Mouse (Mus musculus) liver, postnatal 0 days (tissue): ENCODE results near the gene Epm2a. TPM values are rescaled to one million over a fixed set of nuclear protein-coding genes. Genes with fewer than 3 reads are reported as not detected.

Experiments used
- ATAC-seq: fragments of 200-750 bp; cut with Nextera tagmentation; 2 replicates; pipeline ENCODE4 v1.8.0; 2017; ENCODE audit warnings: mild to moderate bottlenecking, moderate library complexity
- DNase-seq: peaks from one replicate; pipeline ENCODE4 v3.0.0-alpha.2; 2016
- H3K27ac ChIP-seq: fragments of 300-500 bp; sonication (generic); 2 replicates; pipeline ENCODE4 v1.5.1; 2014; ENCODE audit warnings: antibody characterized with exemption, moderate library complexity, mild to moderate bottlenecking, low read depth
- H3K27me3 ChIP-seq: fragments of 300-500 bp; sonication (generic); 2 replicates; pipeline ENCODE4 v1.6.1; 2014; ENCODE audit warnings: low read length, control low read depth, mixed read lengths; ENCODE audit not compliant: insufficient read depth
- H3K36me3 ChIP-seq: fragments of 300-500 bp; sonication (generic); replicated peaks from 2 replicates; pipeline ENCODE4 v1.6.1; 2014; ENCODE audit warnings: mild to moderate bottlenecking, control low read depth, low read length, moderate library complexity, mixed read lengths; ENCODE audit not compliant: insufficient read depth
- H3K4me1 ChIP-seq: fragments of 300-500 bp; sonication (generic); 2 replicates; pipeline ENCODE4 v1.6.1; 2014; ENCODE audit warnings: antibody characterized with exemption, mild to moderate bottlenecking, control low read depth; ENCODE audit not compliant: insufficient read depth
- H3K4me2 ChIP-seq: fragments of 300-500 bp; sonication (generic); 2 replicates; pipeline ENCODE4 v1.6.1; 2014; ENCODE audit warnings: low read depth, mild to moderate bottlenecking, low read length, moderate library complexity, mixed read lengths
- H3K4me3 ChIP-seq: fragments of 300-500 bp; sonication (generic); 2 replicates; pipeline ENCODE4 v1.5.1; 2014; ENCODE audit warnings: low read depth, low read length
- H3K9ac ChIP-seq: fragments of 300-500 bp; sonication (generic); replicated peaks from 2 replicates; pipeline ENCODE4 v1.6.1; 2014; ENCODE audit warnings: mild to moderate bottlenecking, moderate library complexity
- H3K9me3 ChIP-seq: fragments of 300-500 bp; sonication (generic); 2 replicates; pipeline ENCODE4 v1.6.1; 2016; ENCODE audit warnings: mild to moderate bottlenecking, control low read depth, low read length, mixed read lengths
- CTCF ChIP-seq: sonication (generic); IDR thresholded peaks from 2 replicates; pipeline ENCODE4 v1.5.1; 2016; ENCODE audit warnings: antibody characterized with exemption, low read depth
- EP300 ChIP-seq: IDR thresholded peaks from 2 replicates; pipeline ENCODE4 v1.6.1; 2016; ENCODE audit warnings: antibody characterized with exemption, low read depth, mild to moderate bottlenecking
- WGBS: fragments of 180-500 bp; shearing (Covaris S2); extraction: QIAGEN DNeasy Blood & Tissue Kit; methylation state at CpG from one replicate; pipeline ENCODE4 v1.1.7; 2014; ENCODE audit not compliant: insufficient replicate concordance; 5-methylcytosine and 5-hydroxymethylcytosine counted together
- polyA plus RNA-seq: library from polyadenylated mRNA; unstranded; fragments of >200 nt; fragmentation: Nextera tagmentation; extraction: Ambion mirVana; gene quantifications from 2 replicates; pipeline ENCODE4 v1.2.1, GENCODE M21; 2015

Gene Epm2a
- polyA plus RNA-seq, 1 experiment from 2014 or later = 0.11 TPM

- Histone ChIP-seq H3K27ac (no peak overlapping the region), H3K4me3 (no peak overlapping the region), H3K4me1 (no peaks in the 10 kb centered on the region), H3K9me3 (no peaks in the 10 kb centered on the region), H3K36me3 (no peaks in the 10 kb centered on the region), H3K9ac (no peak overlapping the region), H3K4me2 (no peak overlapping the region), H3K27me3 (no peaks in the 10 kb centered on the region)
- WGBS = 50% methylated on average over 7 of the region's 8 CpGs
- no peak for TF ChIP-seq EP300
- no peak for TF ChIP-seq CTCF
- ATAC-seq (no peak), DNase-seq (no peak)
Measured at GRCm38 (mm10) chr10:11354609-11355008, 11.4 kb downstream of the Epm2a start.

GRCm38 (mm10) chr10:11361985-11362692 is 18.9 kb downstream of the Epm2a start:
- 56% methylated on average over 5 of the region's 5 CpGs for WGBS
- no peak for DNase-seq

GRCm38 (mm10) chr10:11362896-11363487 is 19.8 kb downstream of the Epm2a start:
- ATAC-seq = no peak
- H3K9ac ChIP-seq = no peak overlapping the region
- no peak overlapping the region for H3K4me2 ChIP-seq
- TF ChIP-seq CTCF (no peak), EP300 (no peak)
- no peak overlapping the region for H3K4me3 ChIP-seq
- no peaks in the 10 kb centered on the region for H3K36me3 ChIP-seq
- no peak overlapping the region for H3K27ac ChIP-seq
- DNase-seq = no peak
- WGBS = 77% methylated on average over 12 of the region's 12 CpGs
- no peaks in the 10 kb centered on the region for H3K9me3 ChIP-seq
- no peaks in the 10 kb centered on the region for H3K27me3 ChIP-seq
- H3K4me1 ChIP-seq = no peaks in the 10 kb centered on the region

More at GRCm38 (mm10) chr10:11361985-11362692, 18.9 kb downstream of the Epm2a start:
- Histone ChIP-seq H3K27me3 (no peaks in the 10 kb centered on the region), H3K4me3 (no peak overlapping the region), H3K27ac (no peak overlapping the region), H3K36me3 (no peaks in the 10 kb centered on the region), H3K4me2 (no peak overlapping the region), H3K9ac (no peak overlapping the region), H3K4me1 (no peaks in the 10 kb centered on the region), H3K9me3 (no peaks in the 10 kb centered on the region)
- ATAC-seq = no peak
- TF ChIP-seq CTCF (peak; percentile 70), EP300 (no peak)

GRCm38 (mm10) chr10:11381302-11381701 is 38.1 kb downstream of the Epm2a start:
- TF ChIP-seq CTCF (no peak), EP300 (no peak)
- Histone ChIP-seq H3K9me3 (no peaks in the 10 kb centered on the region), H3K9ac (no peak overlapping the region), H3K36me3 (no peaks in the 10 kb centered on the region), H3K4me3 (no peak overlapping the region), H3K27me3 (no peaks in the 10 kb centered on the region), H3K4me2 (no peak overlapping the region), H3K4me1 (no peaks in the 10 kb centered on the region), H3K27ac (no peak overlapping the region)
- WGBS = 77% methylated on average over 2 of the region's 2 CpGs
- no peak for DNase-seq
- no peak for ATAC-seq

GRCm38 (mm10) chr10:11410926-11411325 is 67.7 kb downstream of the Epm2a start:
- no peaks in the 10 kb centered on the region for H3K36me3 ChIP-seq
- H3K9me3 ChIP-seq = no peaks in the 10 kb centered on the region
- no peak for DNase-seq
- H3K4me2 ChIP-seq = no peak overlapping the region
- ATAC-seq = no peak
- no peaks in the 10 kb centered on the region for H3K4me1 ChIP-seq
- 73% methylated on average over 5 of the region's 5 CpGs for WGBS
- TF ChIP-seq EP300 (no peak), CTCF (no peak)
- H3K27me3 ChIP-seq = no peaks in the 10 kb centered on the region
- no peak overlapping the region for H3K27ac ChIP-seq
- H3K9ac ChIP-seq = no peak overlapping the region
- H3K4me3 ChIP-seq = no peak overlapping the region

- DNase-seq = no peak
- Histone ChIP-seq H3K27me3 (no peaks in the 10 kb centered on the region), H3K4me3 (no peak overlapping the region), H3K9ac (no peak overlapping the region), H3K36me3 (no peaks in the 10 kb centered on the region), H3K4me1 (no peaks in the 10 kb centered on the region), H3K27ac (no peak overlapping the region), H3K4me2 (no peak overlapping the region), H3K9me3 (no peaks in the 10 kb centered on the region)
- TF ChIP-seq EP300 (no peak), CTCF (no peak)
- WGBS = 84% methylated on average over 3 of the region's 3 CpGs
- ATAC-seq = no peak
Measured at GRCm38 (mm10) chr10:11420071-11420470, 76.9 kb downstream of the Epm2a start.
